Mouse (Mus musculus): ENCODE results near the gene Cfdp1. TPM values are rescaled to one million over a fixed set of nuclear protein-coding genes. Genes with fewer than 3 reads are reported as not detected.

The Cfdp1 gene
- polyA plus RNA-seq, 1 experiment from 2014 or later: 214 TPM

GRCm38 (mm10) chr8:111726102-111726900, 127.8 kb downstream of the Cfdp1 start:
- DNase-seq (ENCODE audit: low spot score): no peak
- Histone ChIP-seq H3K27ac (ENCODE audit: low read depth, low read length) (no peak overlapping the region), H3K4me3 (ENCODE audit: low read depth, low read length) (no peak overlapping the region)

GRCm38 (mm10) chr8:111725341-111725740, 128.8 kb downstream of the Cfdp1 start:
- no peaks in the 10 kb centered on the region for H3K9me3 ChIP-seq (ENCODE audit: control insufficient read depth, low read length)
- peaks cover 4% of the 10 kb centered on the region; the same call in 1 of the 2 replicates for H3K36me3 ChIP-seq (ENCODE audit: control insufficient read depth, insufficient read depth, low read length)

More at GRCm38 (mm10) chr8:111726102-111726900, 127.8 kb downstream of the Cfdp1 start:
- Histone ChIP-seq H3K27me3 (ENCODE audit: control insufficient read depth, insufficient read depth, low read length) (no peaks in the 10 kb centered on the region), H3K36me3 (ENCODE audit: control insufficient read depth, insufficient read depth, low read length) (no peaks in the 10 kb centered on the region), H3K9me3 (ENCODE audit: control insufficient read depth, low read length) (no peaks in the 10 kb centered on the region), H3K4me2 (replicated peaks; ENCODE audit: low read depth, low read length) (no peak overlapping the region), H3K9ac (ENCODE audit: low read depth, low read length) (no peak overlapping the region), H3K4me1 (replicated peaks; ENCODE audit: control insufficient read depth, insufficient read depth, low read length) (peaks cover 7% of the 10 kb centered on the region; the same call in 1 of the 2 replicates)
- ATAC-seq (ENCODE audit: low FRiP score): no peak
- 78% methylated on average over 7 of the region's 7 CpGs for WGBS

GRCm38 (mm10) chr8:111720115-111720544, 134.0 kb downstream of the Cfdp1 start:
- no peak overlapping the region for H3K4me2 ChIP-seq (replicated peaks; ENCODE audit: low read depth, low read length)
- H3K9ac ChIP-seq (ENCODE audit: low read depth, low read length): no peak overlapping the region
- peaks cover 4% of the 10 kb centered on the region; the same call in 1 of the 2 replicates for H3K36me3 ChIP-seq (ENCODE audit: control insufficient read depth, insufficient read depth, low read length)
- H3K27ac ChIP-seq (ENCODE audit: low read depth, low read length): no peak overlapping the region
- ATAC-seq (ENCODE audit: low FRiP score) (no peak), DNase-seq (ENCODE audit: low spot score) (no peak)
- peaks cover 20% of the 10 kb centered on the region for H3K4me1 ChIP-seq (replicated peaks; ENCODE audit: control insufficient read depth, insufficient read depth, low read length)
- no peaks in the 10 kb centered on the region for H3K27me3 ChIP-seq (ENCODE audit: control insufficient read depth, insufficient read depth, low read length)
- H3K9me3 ChIP-seq (ENCODE audit: control insufficient read depth, low read length): no peaks in the 10 kb centered on the region
- no peak overlapping the region for H3K4me3 ChIP-seq (ENCODE audit: low read depth, low read length)
- WGBS: 74% methylated on average over 4 of the region's 4 CpGs

More at GRCm38 (mm10) chr8:111725341-111725740, 128.8 kb downstream of the Cfdp1 start:
- ATAC-seq (ENCODE audit: low FRiP score): no peak
- DNase-seq (ENCODE audit: low spot score): no peak
- 88% methylated on average over 6 of the region's 6 CpGs for WGBS
- H3K27ac ChIP-seq (ENCODE audit: low read depth, low read length): no peak overlapping the region
- H3K9ac ChIP-seq (ENCODE audit: low read depth, low read length): no peak overlapping the region
- no peaks in the 10 kb centered on the region for H3K27me3 ChIP-seq (ENCODE audit: control insufficient read depth, insufficient read depth, low read length)
- no peaks in the 10 kb centered on the region; the same call in 1 of the 2 replicates for H3K4me1 ChIP-seq (replicated peaks; ENCODE audit: control insufficient read depth, insufficient read depth, low read length)
- H3K4me2 ChIP-seq (replicated peaks; ENCODE audit: low read depth, low read length): no peak overlapping the region
- no peak overlapping the region for H3K4me3 ChIP-seq (ENCODE audit: low read depth, low read length)

DNA sequence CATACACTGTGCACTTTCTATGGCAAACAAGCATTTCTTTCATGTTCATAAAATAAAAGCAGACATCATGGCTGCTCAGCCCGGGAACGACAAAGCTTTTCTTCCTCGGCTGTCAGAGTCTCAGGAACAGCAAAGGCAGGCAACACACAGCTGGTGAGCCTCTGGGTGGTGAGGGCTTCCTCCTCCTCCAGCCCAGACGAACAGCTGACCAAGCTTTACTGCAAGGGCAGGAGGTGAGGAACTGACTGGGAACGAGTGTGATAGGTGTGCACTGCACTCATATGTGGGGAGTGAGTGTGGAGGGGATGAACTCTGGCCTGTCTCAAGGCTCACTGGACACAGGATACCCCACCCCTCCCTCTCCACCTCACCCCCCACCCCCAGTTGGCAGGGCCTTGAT, 135.2 kb downstream of the Cfdp1 start:
- no peak overlapping the region for H3K4me3 ChIP-seq (ENCODE audit: low read depth, low read length)
- H3K4me1 ChIP-seq (replicated peaks; ENCODE audit: control insufficient read depth, insufficient read depth, low read length): peaks cover 20% of the 10 kb centered on the region
- no peak for ATAC-seq (ENCODE audit: low FRiP score)
- H3K4me2 ChIP-seq (replicated peaks; ENCODE audit: low read depth, low read length): no peak overlapping the region
- 0 out of 2 replicates have a peak overlapping the region, but pooled peaks have one; percentile 2 for H3K27ac ChIP-seq (ENCODE audit: low read depth, low read length)
- no peak overlapping the region for H3K9ac ChIP-seq (ENCODE audit: low read depth, low read length)
- DNase-seq (ENCODE audit: low spot score): no peak
- H3K27me3 ChIP-seq (ENCODE audit: control insufficient read depth, insufficient read depth, low read length): no peaks in the 10 kb centered on the region
- peaks cover 6% of the 10 kb centered on the region for H3K36me3 ChIP-seq (ENCODE audit: control insufficient read depth, insufficient read depth, low read length)
- H3K9me3 ChIP-seq (ENCODE audit: control insufficient read depth, low read length): no peaks in the 10 kb centered on the region
- WGBS: 57% methylated on average over 5 of the region's 5 CpGs

Other genes starting within 250 kb of the Cfdp1 start
- 0.08 and 0.25 TPM in 2 replicates for gene Ldhd, start 223.9 kb downstream of the Cfdp1 start, polyA plus RNA-seq (2014; fragmentation: Nextera tagmentation; extraction: Ambion mirVana)
- gene Zfp1, start 210.9 kb downstream of the Cfdp1 start, polyA plus RNA-seq (2014; fragmentation: Nextera tagmentation; extraction: Ambion mirVana): 24.5 and 25.1 TPM in 2 replicates
- not detected in 2 replicates for gene Ctrb1, start 163.3 kb downstream of the Cfdp1 start, polyA plus RNA-seq (2014; fragmentation: Nextera tagmentation; extraction: Ambion mirVana)
- 43.3 and 47.3 TPM in 2 replicates for gene Bcar1, start 110.5 kb downstream of the Cfdp1 start, polyA plus RNA-seq (2014; fragmentation: Nextera tagmentation; extraction: Ambion mirVana)
- gene Tmem170, start 22.5 kb upstream of the Cfdp1 start, polyA plus RNA-seq (2014; fragmentation: Nextera tagmentation; extraction: Ambion mirVana): 7.5 and 11.0 TPM in 2 replicates
- gene Chst5, start 56.2 kb upstream of the Cfdp1 start, polyA plus RNA-seq (2014; fragmentation: Nextera tagmentation; extraction: Ambion mirVana): 2.9 and 3.2 TPM in 2 replicates
- gene Tmem231, start 79.6 kb upstream of the Cfdp1 start, polyA plus RNA-seq (2014; fragmentation: Nextera tagmentation; extraction: Ambion mirVana): 13.8 and 16.1 TPM in 2 replicates
- gene Gabarapl2, start 86.4 kb upstream of the Cfdp1 start, polyA plus RNA-seq (2014; fragmentation: Nextera tagmentation; extraction: Ambion mirVana): 347 and 351 TPM in 2 replicates
- 9.4 and 14.0 TPM in 2 replicates for gene Adat1, start 138.0 kb upstream of the Cfdp1 start, polyA plus RNA-seq (2014; fragmentation: Nextera tagmentation; extraction: Ambion mirVana)
- 239 and 248 TPM in 2 replicates for gene Kars, start 157.0 kb upstream of the Cfdp1 start, polyA plus RNA-seq (2014; fragmentation: Nextera tagmentation; extraction: Ambion mirVana)
- 31.9 and 33.5 TPM in 2 replicates for gene Terf2ip, start 157.1 kb upstream of the Cfdp1 start, polyA plus RNA-seq (2014; fragmentation: Nextera tagmentation; extraction: Ambion mirVana)
- 0.61 and 0.93 TPM in 2 replicates for gene Gm6793, start 160.7 kb upstream of the Cfdp1 start, polyA plus RNA-seq (2014; fragmentation: Nextera tagmentation; extraction: Ambion mirVana)